Mouse (Mus musculus) 3134 (cell line): ENCODE measurements around the gene Ice2.

Experiments
- DNase-seq: peaks from one replicate; pipeline ENCODE4 v3.0.0-alpha.2; 2011; ENCODE audit warnings: low spot score; ENCODE audit not compliant: insufficient read length; ENCODE audit errors: extremely low read depth

The Ice2 gene

GRCm38 (mm10) chr9:69457747-69458625 is 60.3 kb downstream of the Ice2 start:
- peak; percentile 83 for DNase-seq

- DNase-seq, result no peak
Observed at GRCm38 (mm10) chr9:69458982-69459381, 61.3 kb downstream of the Ice2 start.

GRCm38 (mm10) chr9:69459876-69460275 is 62.2 kb downstream of the Ice2 start:
- DNase-seq, result no peak

- DNase-seq, result no peak
Observed at GRCm38 (mm10) chr9:69463046-69463445, 65.3 kb downstream of the Ice2 start.

- no peak for DNase-seq
Observed at GRCm38 (mm10) chr9:69464109-69464756, 66.5 kb downstream of the Ice2 start.

- DNase-seq, result peak; percentile 67
Observed at GRCm38 (mm10) chr9:69466098-69466497, 68.4 kb downstream of the Ice2 start.

- DNase-seq, result peak; percentile 77
Observed at GRCm38 (mm10) chr9:69467310-69467939, 69.7 kb downstream of the Ice2 start.

GRCm38 (mm10) chr9:69468991-69469390 is 71.3 kb downstream of the Ice2 start:
- peak; percentile 81 for DNase-seq

- no peak for DNase-seq
Observed at GRCm38 (mm10) chr9:69470362-69470761, 72.7 kb downstream of the Ice2 start.

- no peak for DNase-seq
Observed at GRCm38 (mm10) chr9:69470921-69471320, 73.2 kb downstream of the Ice2 start.

- peak; percentile 75 for DNase-seq
Observed at GRCm38 (mm10) chr9:69472724-69473123, 75.0 kb downstream of the Ice2 start.

- DNase-seq, result no peak
Observed at GRCm38 (mm10) chr9:69475873-69476272, 78.2 kb downstream of the Ice2 start.

- no peak for DNase-seq
Observed at GRCm38 (mm10) chr9:69477195-69477823, 79.6 kb downstream of the Ice2 start.

- DNase-seq, result no peak
Observed at GRCm38 (mm10) chr9:69477824-69478222, 80.1 kb downstream of the Ice2 start.

- DNase-seq, result no peak
Observed at GRCm38 (mm10) chr9:69480344-69480743, 82.6 kb downstream of the Ice2 start.
